Mouse (Mus musculus): ENCODE measurements around the gene Cacnb4. TPM values are rescaled to one million over a fixed set of nuclear protein-coding genes. Genes with fewer than 3 reads are reported as not detected.

Gene Cacnb4
- polyA plus RNA-seq, 1 experiment from 2014 or later, result 14.1 TPM

DNA sequence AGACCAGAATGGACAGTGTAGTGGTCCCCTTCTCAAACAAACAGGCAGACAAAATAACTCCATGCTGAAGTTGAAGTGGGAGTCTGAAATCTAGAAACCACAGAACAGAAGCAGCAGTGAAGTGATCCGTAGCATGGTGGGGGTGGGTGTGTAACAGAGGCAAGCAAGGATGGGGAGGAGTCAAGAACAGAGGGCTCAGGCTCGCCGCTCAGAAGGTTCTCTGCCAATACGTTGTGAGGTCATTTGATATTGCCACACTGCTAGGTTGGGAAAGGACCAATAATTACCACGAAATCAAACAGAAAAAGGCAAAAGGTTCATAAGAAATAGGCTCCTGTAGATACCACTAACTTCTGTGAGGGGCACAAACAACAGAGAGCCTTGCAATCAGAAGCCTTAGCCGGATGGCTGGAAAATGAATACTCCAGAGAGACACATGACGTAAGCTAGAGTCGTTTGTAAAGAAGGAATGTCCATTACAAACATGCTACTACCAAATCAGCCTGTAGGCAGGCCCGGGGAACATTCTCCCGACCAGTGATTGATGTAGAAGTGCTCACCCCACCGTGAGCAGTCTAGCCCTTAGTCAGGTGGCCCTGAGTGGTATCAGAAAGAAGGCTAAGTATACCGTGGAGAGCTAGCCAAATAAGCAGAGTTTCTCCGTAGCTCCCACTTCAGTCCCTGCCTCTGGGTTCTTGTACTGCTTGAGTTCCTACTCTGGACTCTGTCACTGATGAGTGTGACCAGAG lies 199.7 kb downstream of the Cacnb4 start:
- Histone ChIP-seq H3K27me3 (replicated peaks; ENCODE audit: control insufficient read depth, insufficient read depth, low read length) (no peaks in the 10 kb centered on the region), H3K4me2 (ENCODE audit: low read length) (no peak overlapping the region), H3K36me3 (ENCODE audit: control insufficient read depth, insufficient read depth) (peaks cover 12% of the 10 kb centered on the region), H3K27ac (ENCODE audit: low read length) (no peak overlapping the region), H3K4me3 (replicated peaks; ENCODE audit: low read length) (no peak overlapping the region), H3K4me1 (replicated peaks; ENCODE audit: control insufficient read depth, insufficient read depth, low read length) (peaks cover 3% of the 10 kb centered on the region), H3K9ac (replicated peaks; ENCODE audit: low read depth, low read length) (no peak overlapping the region), H3K9me3 (ENCODE audit: control insufficient read depth, low read length) (no peaks in the 10 kb centered on the region)
- no peak for ATAC-seq
- WGBS, result 79% methylated on average over 13 of the region's 13 CpGs

DNA sequence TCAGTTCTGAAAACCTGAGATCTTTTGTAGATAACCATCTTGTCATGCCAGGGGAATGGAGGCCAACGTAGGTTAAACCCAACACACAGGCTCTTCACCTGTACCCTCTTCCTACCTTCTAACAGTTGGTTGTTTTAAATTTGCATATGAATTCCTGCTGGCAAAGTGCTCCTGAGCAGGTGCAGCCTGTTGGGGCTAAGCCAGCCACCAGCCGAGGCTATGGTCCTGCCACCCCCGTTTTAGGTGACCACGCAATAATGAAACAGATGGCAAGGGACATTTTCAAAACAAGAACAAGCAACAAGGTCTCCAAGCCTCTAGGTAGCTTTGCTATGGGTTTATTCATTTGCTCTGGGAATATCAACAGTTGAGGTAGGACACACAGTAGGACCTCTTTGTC lies 200.8 kb downstream of the Cacnb4 start:
- Histone ChIP-seq H3K27ac (ENCODE audit: low read length) (no peak overlapping the region), H3K9ac (replicated peaks; ENCODE audit: low read depth, low read length) (no peak overlapping the region), H3K4me1 (replicated peaks; ENCODE audit: control insufficient read depth, insufficient read depth, low read length) (peaks cover 6% of the 10 kb centered on the region), H3K4me2 (ENCODE audit: low read length) (no peak overlapping the region), H3K9me3 (ENCODE audit: control insufficient read depth, low read length) (no peaks in the 10 kb centered on the region), H3K36me3 (ENCODE audit: control insufficient read depth, insufficient read depth) (peaks cover 12% of the 10 kb centered on the region), H3K27me3 (replicated peaks; ENCODE audit: control insufficient read depth, insufficient read depth, low read length) (no peaks in the 10 kb centered on the region), H3K4me3 (replicated peaks; ENCODE audit: low read length) (no peak overlapping the region)
- WGBS, result 91% methylated on average over 4 of the region's 4 CpGs
- ATAC-seq, result no peak

DNA sequence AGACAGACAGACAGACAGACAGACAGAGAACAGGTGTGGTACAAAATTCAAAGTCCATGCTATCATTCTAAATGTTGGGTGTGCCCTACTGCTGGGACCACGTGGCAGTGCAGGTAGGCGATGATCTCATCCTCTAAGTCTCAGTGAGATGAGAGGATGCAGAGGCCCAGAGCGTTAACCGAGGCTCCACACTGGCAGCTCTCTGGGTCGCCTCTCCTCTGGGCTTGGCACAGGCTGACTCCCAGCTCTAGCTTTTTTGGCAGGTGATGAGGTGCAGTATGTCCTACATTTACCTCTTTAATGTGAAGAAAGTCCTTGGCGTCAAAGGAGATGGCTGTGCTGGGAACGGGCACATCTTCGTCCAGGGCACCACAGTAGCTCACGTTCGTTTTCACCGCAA lies 202.1 kb downstream of the Cacnb4 start:
- H3K9me3 ChIP-seq (ENCODE audit: control insufficient read depth, low read length), result no peaks in the 10 kb centered on the region
- H3K4me3 ChIP-seq (replicated peaks; ENCODE audit: low read length), result no peak overlapping the region
- no peak for ATAC-seq
- 92% methylated on average over 11 of the region's 11 CpGs for WGBS
- H3K4me1 ChIP-seq (replicated peaks; ENCODE audit: control insufficient read depth, insufficient read depth, low read length), result peaks cover 6% of the 10 kb centered on the region
- no peaks in the 10 kb centered on the region for H3K27me3 ChIP-seq (replicated peaks; ENCODE audit: control insufficient read depth, insufficient read depth, low read length)
- no peak overlapping the region for H3K4me2 ChIP-seq (ENCODE audit: low read length)
- H3K27ac ChIP-seq (ENCODE audit: low read length), result no peak overlapping the region
- peaks cover 12% of the 10 kb centered on the region for H3K36me3 ChIP-seq (ENCODE audit: control insufficient read depth, insufficient read depth)
- no peak overlapping the region for H3K9ac ChIP-seq (replicated peaks; ENCODE audit: low read depth, low read length)

DNA sequence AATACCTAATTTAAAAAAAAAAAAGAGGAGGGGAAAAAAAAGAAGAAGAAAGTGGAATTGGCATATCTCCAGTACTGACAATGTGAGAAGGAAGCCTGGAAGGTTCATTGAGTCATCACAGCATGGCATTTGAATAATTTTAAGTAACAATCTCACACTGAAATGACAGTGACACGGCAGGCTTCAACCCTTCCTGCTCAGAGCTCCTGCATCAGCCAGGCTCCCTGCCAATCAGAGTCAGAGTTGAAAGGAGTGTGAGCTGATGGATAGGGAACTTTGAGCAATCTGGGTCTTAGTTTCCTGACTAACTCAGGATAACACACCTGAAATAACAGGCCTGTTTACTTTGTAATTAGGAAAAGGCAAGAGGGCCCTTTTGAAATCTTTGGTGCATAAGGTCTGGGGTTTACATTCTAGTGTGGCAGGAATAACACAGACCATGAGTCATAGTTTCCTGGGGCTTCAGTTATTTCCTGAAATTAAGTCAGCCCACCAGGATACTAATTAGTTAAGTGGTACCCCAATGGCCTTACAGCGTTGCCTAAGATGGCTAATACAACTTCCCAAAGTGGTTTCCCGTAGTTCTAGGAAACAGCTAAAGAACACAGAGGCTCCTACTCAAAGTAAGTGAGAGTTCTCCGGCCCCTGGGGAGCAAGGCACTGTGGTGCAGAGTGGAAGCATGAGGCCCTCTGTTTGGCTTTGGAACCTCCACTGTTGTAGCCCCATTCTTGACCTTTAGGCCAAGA lies 204.9 kb downstream of the Cacnb4 start:
- Histone ChIP-seq H3K27ac (ENCODE audit: low read length) (no peak overlapping the region), H3K27me3 (replicated peaks; ENCODE audit: control insufficient read depth, insufficient read depth, low read length) (no peaks in the 10 kb centered on the region), H3K9me3 (ENCODE audit: control insufficient read depth, low read length) (no peaks in the 10 kb centered on the region), H3K4me2 (ENCODE audit: low read length) (no peak overlapping the region), H3K36me3 (ENCODE audit: control insufficient read depth, insufficient read depth) (peaks cover 12% of the 10 kb centered on the region), H3K4me1 (replicated peaks; ENCODE audit: control insufficient read depth, insufficient read depth, low read length) (peaks cover 6% of the 10 kb centered on the region), H3K4me3 (replicated peaks; ENCODE audit: low read length) (no peak overlapping the region), H3K9ac (replicated peaks; ENCODE audit: low read depth, low read length) (no peak overlapping the region)
- peak; percentile 72 for ATAC-seq
- 41% methylated on average over 4 of the region's 4 CpGs for WGBS

DNA sequence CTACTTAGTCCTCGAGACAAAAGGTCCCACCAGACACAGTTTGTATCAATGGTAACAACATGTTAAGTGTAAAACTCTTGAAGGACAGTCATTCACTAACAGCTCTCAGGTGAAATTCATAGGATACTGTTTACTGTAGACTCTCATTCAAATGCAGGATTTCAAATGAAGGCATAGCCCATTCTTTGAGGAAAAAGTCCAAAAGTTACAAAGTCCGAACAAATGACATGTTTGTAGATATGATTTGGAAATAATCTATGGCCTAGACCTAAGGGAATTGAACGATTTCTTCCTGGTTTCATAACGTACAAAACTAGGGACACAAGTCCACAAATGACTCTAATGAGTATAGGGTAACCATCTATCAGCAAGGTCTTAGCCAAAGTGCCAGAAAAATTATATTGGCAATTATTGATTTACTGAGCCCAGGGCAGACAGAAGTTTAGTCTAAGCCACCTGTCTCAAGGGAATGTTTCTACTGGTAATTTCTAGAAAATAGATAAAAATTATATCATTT lies 206.5 kb downstream of the Cacnb4 start:
- Histone ChIP-seq H3K27ac (ENCODE audit: low read length) (no peak overlapping the region), H3K4me2 (ENCODE audit: low read length) (no peak overlapping the region), H3K9ac (replicated peaks; ENCODE audit: low read depth, low read length) (no peak overlapping the region), H3K4me1 (replicated peaks; ENCODE audit: control insufficient read depth, insufficient read depth, low read length) (peaks cover 6% of the 10 kb centered on the region), H3K9me3 (ENCODE audit: control insufficient read depth, low read length) (no peaks in the 10 kb centered on the region), H3K36me3 (ENCODE audit: control insufficient read depth, insufficient read depth) (peaks cover 9% of the 10 kb centered on the region), H3K27me3 (replicated peaks; ENCODE audit: control insufficient read depth, insufficient read depth, low read length) (no peaks in the 10 kb centered on the region), H3K4me3 (replicated peaks; ENCODE audit: low read length) (no peak overlapping the region)
- WGBS, result 87% methylated on average over 4 of the region's 4 CpGs
- no peak for ATAC-seq

DNA sequence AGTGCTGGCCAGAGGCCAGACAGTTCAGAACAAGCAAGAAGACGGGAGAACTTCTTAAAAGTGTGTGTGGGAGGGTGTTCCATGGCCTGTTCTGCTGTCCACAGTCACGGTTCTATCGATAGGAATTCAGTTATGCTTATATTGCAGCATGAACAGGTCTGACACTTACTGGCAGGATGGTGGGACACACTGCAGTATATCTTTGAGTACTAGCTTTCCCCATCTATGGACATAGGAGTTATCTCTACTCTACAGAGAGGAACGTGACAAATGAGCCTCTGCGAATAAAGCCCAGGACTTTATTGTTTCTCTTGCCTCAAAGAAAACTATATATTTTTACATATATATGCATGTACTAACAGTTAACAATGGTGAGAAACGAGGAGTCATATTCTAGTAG lies 209.0 kb downstream of the Cacnb4 start:
- Histone ChIP-seq H3K9me3 (ENCODE audit: control insufficient read depth, low read length) (no peaks in the 10 kb centered on the region), H3K4me2 (ENCODE audit: low read length) (no peak overlapping the region), H3K4me3 (replicated peaks; ENCODE audit: low read length) (no peak overlapping the region), H3K36me3 (ENCODE audit: control insufficient read depth, insufficient read depth) (no peaks in the 10 kb centered on the region), H3K27me3 (replicated peaks; ENCODE audit: control insufficient read depth, insufficient read depth, low read length) (no peaks in the 10 kb centered on the region), H3K4me1 (replicated peaks; ENCODE audit: control insufficient read depth, insufficient read depth, low read length) (peaks cover 6% of the 10 kb centered on the region), H3K9ac (replicated peaks; ENCODE audit: low read depth, low read length) (no peak overlapping the region), H3K27ac (ENCODE audit: low read length) (no peak overlapping the region)
- no peak for ATAC-seq
- WGBS, result 82% methylated on average over 6 of the region's 6 CpGs

DNA sequence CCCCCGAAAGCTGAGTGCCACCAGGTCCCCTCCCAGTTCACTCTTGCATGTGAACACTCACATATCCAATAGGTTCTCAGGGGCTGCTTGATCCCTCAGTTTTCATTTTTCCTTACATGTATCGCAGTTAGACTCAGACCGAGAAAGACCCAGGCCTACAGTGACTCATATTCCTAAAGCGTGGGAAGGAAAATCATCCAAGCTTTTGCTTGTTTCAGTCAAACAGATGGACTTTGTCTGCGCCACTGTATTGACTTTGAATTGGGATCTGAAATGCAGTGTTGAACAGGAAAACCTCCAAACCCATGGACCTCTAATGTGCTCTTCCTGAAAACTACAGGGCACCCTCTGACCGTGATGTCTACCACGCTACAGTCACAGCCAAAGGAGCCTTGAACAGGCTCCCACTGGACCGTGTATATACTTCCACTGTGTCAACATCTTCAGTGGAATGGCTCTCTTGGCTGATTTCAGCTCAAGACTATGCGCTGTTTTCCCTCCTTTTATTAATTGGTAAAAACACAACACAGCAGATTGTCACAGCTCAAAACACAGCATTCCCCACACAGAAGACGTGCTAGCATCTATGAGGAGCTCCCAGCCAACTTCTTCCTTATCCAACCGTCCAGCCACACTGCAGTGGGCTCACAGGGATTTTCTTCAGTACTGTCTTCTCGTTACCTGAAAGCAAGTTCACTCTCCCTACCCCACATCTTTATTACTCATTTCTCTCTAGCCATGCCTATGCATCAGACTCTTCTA lies 215.2 kb downstream of the Cacnb4 start:
- WGBS, result 81% methylated on average over 12 of the region's 12 CpGs
- Histone ChIP-seq H3K4me1 (replicated peaks; ENCODE audit: control insufficient read depth, insufficient read depth, low read length) (no peaks in the 10 kb centered on the region), H3K27ac (ENCODE audit: low read length) (no peak overlapping the region), H3K36me3 (ENCODE audit: control insufficient read depth, insufficient read depth) (no peaks in the 10 kb centered on the region), H3K27me3 (replicated peaks; ENCODE audit: control insufficient read depth, insufficient read depth, low read length) (no peaks in the 10 kb centered on the region), H3K9ac (replicated peaks; ENCODE audit: low read depth, low read length) (no peak overlapping the region), H3K4me3 (replicated peaks; ENCODE audit: low read length) (no peak overlapping the region), H3K9me3 (ENCODE audit: control insufficient read depth, low read length) (no peaks in the 10 kb centered on the region), H3K4me2 (ENCODE audit: low read length) (no peak overlapping the region)
- ATAC-seq, result peak; percentile 58; the same call in 1 of the 2 replicates

DNA sequence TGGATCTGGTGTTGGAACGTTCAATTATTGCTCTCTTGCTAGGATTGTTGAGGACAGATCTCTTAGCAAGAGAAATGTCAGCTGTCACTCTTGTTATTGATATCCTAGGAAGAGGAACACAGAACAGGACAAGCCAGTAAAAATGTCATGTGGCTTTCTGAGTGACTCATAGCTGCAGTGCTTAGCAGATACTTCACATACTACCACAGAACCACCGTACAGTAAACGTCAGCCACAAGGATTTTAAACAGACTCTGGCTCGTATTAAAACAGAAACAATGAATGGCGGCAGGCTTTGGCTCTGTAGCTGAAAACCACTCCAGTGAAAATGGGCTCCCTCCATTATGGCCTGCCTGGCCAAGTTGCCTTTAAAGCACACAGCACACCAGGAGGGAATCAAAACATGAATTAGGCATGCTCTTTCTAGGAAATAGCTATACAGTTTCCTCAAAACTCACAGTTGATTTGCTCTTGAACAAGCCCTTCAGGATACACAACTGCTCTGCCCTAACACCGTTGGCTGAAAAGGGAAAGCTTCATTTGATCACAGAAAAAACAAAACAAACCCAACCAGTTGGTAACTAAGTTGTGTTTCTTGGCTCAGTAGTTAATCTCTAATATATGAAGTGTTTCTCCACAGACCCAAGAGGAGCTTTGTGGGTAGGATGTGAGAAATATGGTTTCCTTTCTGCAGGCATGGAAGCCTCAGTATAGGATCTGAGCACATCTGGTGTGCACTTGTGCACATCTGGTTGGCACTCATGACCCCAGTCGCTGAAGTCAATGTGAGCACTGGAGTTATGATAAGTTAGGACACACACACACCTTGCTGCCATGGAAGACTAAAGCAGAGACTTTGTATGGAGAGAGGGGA lies 220.8 kb downstream of the Cacnb4 start:
- Histone ChIP-seq H3K4me2 (ENCODE audit: low read length) (no peak overlapping the region), H3K27ac (ENCODE audit: low read length) (no peak overlapping the region), H3K9ac (replicated peaks; ENCODE audit: low read depth, low read length) (no peak overlapping the region), H3K9me3 (ENCODE audit: control insufficient read depth, low read length) (no peaks in the 10 kb centered on the region), H3K4me1 (replicated peaks; ENCODE audit: control insufficient read depth, insufficient read depth, low read length) (no peaks in the 10 kb centered on the region; the same call in 1 of the 2 replicates), H3K27me3 (replicated peaks; ENCODE audit: control insufficient read depth, insufficient read depth, low read length) (no peaks in the 10 kb centered on the region), H3K36me3 (ENCODE audit: control insufficient read depth, insufficient read depth) (peaks cover 7% of the 10 kb centered on the region), H3K4me3 (replicated peaks; ENCODE audit: low read length) (no peak overlapping the region)
- 53% methylated on average over 7 of the region's 7 CpGs for WGBS
- 0 out of 2 replicates have a peak, but pooled peaks have one; percentile 18 for ATAC-seq
